Mouse (Mus musculus) thymus, adult 2 months (tissue): Measurements from ENCODE around the gene Uhrf1.

Experiments
- CTCF ChIP-seq: fragments of 200-500 bp; IDR thresholded peaks from 2 replicates; pipeline ENCODE4 v1.5.1; 2012; ENCODE audit warnings: mild to moderate bottlenecking, control low read depth, low read length, moderate library complexity, borderline replicate concordance; ENCODE audit not compliant: control insufficient read depth, poor library complexity, insufficient read depth; ENCODE audit errors: extremely low read depth
- POLR2A ChIP-seq: fragments of 200-500 bp; IDR thresholded peaks from 2 replicates; pipeline ENCODE4 v1.6.1; 2012; ENCODE audit warnings: mild to moderate bottlenecking, low read length, control low read depth, moderate library complexity; ENCODE audit not compliant: control insufficient read depth, poor library complexity, insufficient read depth; ENCODE audit errors: extremely low read depth

DNA sequence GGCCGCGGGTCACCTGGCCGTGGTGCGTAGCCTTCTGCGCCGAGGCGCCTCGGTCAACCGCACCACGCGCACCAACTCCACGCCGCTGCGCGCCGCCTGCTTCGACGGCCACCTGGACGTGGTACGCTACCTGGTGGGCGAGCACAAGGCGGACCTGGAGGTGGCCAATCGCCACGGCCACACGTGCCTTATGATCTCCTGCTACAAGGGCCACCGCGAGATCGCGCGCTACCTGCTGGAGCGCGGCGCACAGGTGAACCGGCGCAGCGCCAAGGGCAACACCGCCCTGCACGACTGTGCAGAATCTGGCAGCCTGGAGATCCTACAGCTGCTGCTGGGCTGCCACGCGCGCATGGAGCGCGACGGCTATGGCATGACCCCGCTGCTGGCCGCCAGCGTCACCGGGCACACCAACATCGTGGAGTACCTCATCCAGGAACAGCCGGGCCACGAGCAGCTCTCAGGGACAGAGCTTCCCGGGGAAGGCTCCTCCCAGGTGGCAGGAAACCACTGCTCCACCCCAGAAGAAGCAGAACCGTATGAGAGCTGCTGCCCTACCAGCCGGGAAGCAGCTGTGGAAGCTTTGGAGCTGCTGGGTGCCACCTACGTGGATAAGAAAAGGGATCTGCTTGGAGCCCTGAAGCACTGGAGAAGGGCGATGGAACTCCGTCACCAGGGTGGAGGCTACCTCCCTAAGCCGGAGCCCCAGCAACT lies 45.8 kb upstream of the Uhrf1 start:
- TF ChIP-seq POLR2A (no peak), CTCF (no peak)
